In genomic region chr10:39066962-39067361, GRCm38 (mm10) we compare ENCODE assay signal across 8 mouse cellular contexts.
A peak's percentile ranks its signal among the peaks of the same experiment; 100 is the strongest.
DNase-seq lines count a peak whose midpoint lies in the region; ATAC-seq lines count a peak whose summit lies in the region.

No protein-coding gene starts in this region.

- peak; percentile 82 for DNase-seq in CD4-positive, CD25-positive, alpha-beta regulatory T cell, adult 2 months (ENCODE audit: low read depth, low spot score)
- DNase-seq in adrenal gland, adult 18-20 months (ENCODE audit: low spot score in 2 of 2): peak; percentile 62 to 68
- DNase-seq in embryonic facial prominence, embryonic 10.5 days (ENCODE audit: low spot score): peak; percentile 77
- peak; percentile 74 to 87 for DNase-seq in kidney, postnatal 25 days
- DNase-seq in right cerebral cortex, adult 18-20 months: peak; percentile 40
- peak; percentile 80 for DNase-seq in urinary bladder, postnatal 14 days (ENCODE audit: low spot score)

- no peaks in the 10 kb centered on the region; the same call in 1 of the 2 replicates for H3K36me3 ChIP-seq in embryonic facial prominence, embryonic 10.5 days (replicated peaks)
- H3K36me3 ChIP-seq in heart, embryonic 14.5 days (ENCODE audit: control insufficient read depth, insufficient read depth, low read length): peaks cover 82% of the 10 kb centered on the region
- H3K36me3 ChIP-seq in lung, embryonic 16.5 days (ENCODE audit: control insufficient read depth, insufficient read depth, low read length): peaks cover 15% of the 10 kb centered on the region

- no peak overlapping the region for H3K4me3 ChIP-seq in embryonic facial prominence, embryonic 10.5 days
- H3K4me3 ChIP-seq in heart, embryonic 14.5 days (ENCODE audit: control insufficient read depth in 1 of 2, insufficient read depth in 1 of 2, low read depth in 1 of 2, low read length in 2 of 2): no peak overlapping the region
- H3K4me3 ChIP-seq in lung, embryonic 16.5 days (ENCODE audit: low read length): no peak overlapping the region

- ATAC-seq in heart, embryonic 14.5 days (ENCODE audit: insufficient number of reproducible peaks, insufficient read depth, low FRiP score, low read depth): peak; percentile 39; the same call in 1 of the 2 replicates
- ATAC-seq in lung, embryonic 16.5 days (ENCODE audit: low read depth): peak; percentile 72

- no peak overlapping the region for H3K4me2 ChIP-seq in heart, embryonic 14.5 days (ENCODE audit: low read length)
- H3K4me2 ChIP-seq in lung, embryonic 16.5 days (ENCODE audit: low read depth, low read length): no peak overlapping the region

- no peaks in the 10 kb centered on the region for H3K27me3 ChIP-seq in embryonic facial prominence, embryonic 10.5 days (replicated peaks; ENCODE audit: low read depth, poor library complexity, severe bottlenecking)
- no peaks in the 10 kb centered on the region for H3K27me3 ChIP-seq in heart, embryonic 14.5 days (ENCODE audit: control insufficient read depth, insufficient read depth, low read length)
- no peaks in the 10 kb centered on the region for H3K27me3 ChIP-seq in lung, embryonic 16.5 days (ENCODE audit: control insufficient read depth, insufficient read depth, low read depth, low read length)

- H3K27ac ChIP-seq in embryonic facial prominence, embryonic 10.5 days (replicated peaks): no peak overlapping the region
- H3K27ac ChIP-seq in heart, embryonic 14.5 days (replicated peaks in 1 of 2; ENCODE audit: control insufficient read depth in 1 of 2, insufficient read depth in 1 of 2, low read depth in 2 of 2, low read length in 2 of 2): no peak overlapping the region
- no peak overlapping the region for H3K27ac ChIP-seq in lung, embryonic 16.5 days (ENCODE audit: low read length)

- no peaks in the 10 kb centered on the region for H3K9me3 ChIP-seq in embryonic facial prominence, embryonic 10.5 days
- H3K9me3 ChIP-seq in heart, embryonic 14.5 days (ENCODE audit: control insufficient read depth, low read length): no peaks in the 10 kb centered on the region
- H3K9me3 ChIP-seq in lung, embryonic 16.5 days (ENCODE audit: control insufficient read depth, low read length): no peaks in the 10 kb centered on the region

- no peaks in the 10 kb centered on the region for H3K4me1 ChIP-seq in embryonic facial prominence, embryonic 10.5 days
- H3K4me1 ChIP-seq in heart, embryonic 14.5 days (ENCODE audit: control insufficient read depth in 2 of 2, insufficient read depth in 2 of 2, low read length in 2 of 2): no peaks in the 10 kb centered on the region
- no peaks in the 10 kb centered on the region for H3K4me1 ChIP-seq in lung, embryonic 16.5 days (replicated peaks; ENCODE audit: control insufficient read depth, insufficient read depth, low read length)

- no peak overlapping the region for H3K9ac ChIP-seq in heart, embryonic 14.5 days (ENCODE audit: low read length)
- no peak overlapping the region for H3K9ac ChIP-seq in lung, embryonic 16.5 days (ENCODE audit: low read length)
